Mouse (Mus musculus) bone marrow, adult 2 months (tissue): Measurements from ENCODE around the gene Skida1.

ENCODE experiments used
- CTCF ChIP-seq: fragments of 200-500 bp; IDR thresholded peaks from 2 replicates; pipeline ENCODE4 v1.5.1; 2011; ENCODE audit warnings: low read length, control low read depth; ENCODE audit not compliant: control insufficient read depth, insufficient read depth
- POLR2A ChIP-seq: fragments of 200-500 bp; IDR thresholded peaks from 2 replicates; pipeline ENCODE4 v1.6.1; 2011; ENCODE audit warnings: low read depth, mild to moderate bottlenecking, control low read depth, low read length, borderline replicate concordance; ENCODE audit not compliant: control insufficient read depth

GRCm38 (mm10) chr2:18095804-18096203 is 47.0 kb upstream of the Skida1 start:
- TF ChIP-seq POLR2A = 0 out of 2 replicates have a peak, but pooled peaks have one; percentile 19
- TF ChIP-seq CTCF = no peak
